Mouse (Mus musculus) brown adipose tissue, adult 24 weeks (tissue): ENCODE results near the gene Gm21119. TPM values are rescaled to one million over a fixed set of nuclear protein-coding genes. Genes with fewer than 3 reads are reported as not detected.
"Not testable (repeated sequence)": the region's sequence is repeated elsewhere in the genome, so short reads cannot be mapped to it uniquely, and the experiment has no call there.

Experiments
- H3K27ac ChIP-seq: fragments of 200-500 bp; replicated peaks from 2 replicates; pipeline ENCODE4 v1.5.1; 2012; ENCODE audit warnings: low read depth, mild to moderate bottlenecking, low read length
- H3K4me1 ChIP-seq: fragments of 200-500 bp; 2 replicates; pipeline ENCODE4 v1.6.1; 2012; ENCODE audit warnings: low read length, mixed read lengths; ENCODE audit not compliant: control insufficient read depth, insufficient read depth, insufficient read length
- H3K4me3 ChIP-seq: fragments of 200-500 bp; 2 replicates; pipeline ENCODE4 v1.5.1; 2012; ENCODE audit warnings: low read depth, mild to moderate bottlenecking, low read length, moderate library complexity; ENCODE audit not compliant: insufficient read depth
- polyA plus RNA-seq: library from polyadenylated mRNA; stranded (reverse); fragments of >200 nt; gene quantifications from 2 replicates; pipeline ENCODE4 v1.2.4, GENCODE M21; 2012; ENCODE audit not compliant: missing spikeins, insufficient read depth, insufficient read length

Gene Gm21119
- polyA plus RNA-seq, 1 experiment: not detected

DNA sequence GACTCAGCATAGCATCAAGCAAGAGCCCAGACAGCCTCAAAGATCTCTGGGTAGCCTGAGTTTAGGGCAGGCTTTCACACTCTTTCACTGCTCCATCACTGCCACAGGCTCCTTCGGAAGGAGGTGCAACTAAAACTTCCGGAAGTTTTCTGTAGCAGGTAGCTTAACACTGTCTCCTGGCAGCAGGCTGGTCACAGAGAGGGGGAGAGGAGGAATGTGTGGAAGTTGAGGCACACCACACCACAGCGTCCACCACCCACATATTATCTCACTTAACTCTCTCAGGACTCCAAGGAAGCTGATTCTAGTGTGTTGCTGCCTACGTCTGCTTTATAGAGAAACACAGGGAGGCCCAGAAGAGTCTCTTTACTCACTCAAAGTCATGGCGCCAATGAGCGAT, 15.4 kb upstream of the Gm21119 start:
- not testable (repeated sequence) for H3K27ac ChIP-seq, H3K4me1 ChIP-seq, H3K4me3 ChIP-seq

GRCm38 (mm10) chr8:20610856-20611255, 3.9 kb upstream of the Gm21119 start:
- not testable (repeated sequence) for H3K27ac ChIP-seq, H3K4me1 ChIP-seq, H3K4me3 ChIP-seq

- not testable (repeated sequence) for H3K4me3 ChIP-seq, H3K27ac ChIP-seq, H3K4me1 ChIP-seq
Observed at GRCm38 (mm10) chr8:20612721-20613120, 2.0 kb upstream of the Gm21119 start.

DNA sequence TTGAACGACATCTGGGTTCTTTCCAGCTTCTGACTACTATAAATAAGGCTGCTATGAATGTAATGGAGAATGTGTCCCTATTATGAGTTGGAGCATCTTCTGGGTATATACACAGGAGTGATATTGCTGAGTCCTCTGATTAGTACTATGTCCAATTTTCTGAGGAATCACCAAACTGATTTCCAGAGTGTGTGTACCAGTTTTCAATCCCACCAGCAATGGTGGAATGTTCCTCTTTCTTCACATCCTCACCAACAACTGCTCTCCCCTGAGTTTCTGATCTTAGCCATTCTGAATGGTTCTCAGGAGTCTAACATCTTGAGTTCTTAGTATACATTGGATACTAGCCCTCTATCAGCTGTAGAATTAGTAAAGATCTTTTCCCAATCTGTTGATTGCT, 16.0 kb downstream of the Gm21119 start:
- not testable (repeated sequence) for H3K27ac ChIP-seq, H3K4me1 ChIP-seq, H3K4me3 ChIP-seq

GRCm38 (mm10) chr8:20637931-20638330, 23.2 kb downstream of the Gm21119 start:
- H3K27ac ChIP-seq, H3K4me3 ChIP-seq, H3K4me1 ChIP-seq: not testable (repeated sequence)

DNA sequence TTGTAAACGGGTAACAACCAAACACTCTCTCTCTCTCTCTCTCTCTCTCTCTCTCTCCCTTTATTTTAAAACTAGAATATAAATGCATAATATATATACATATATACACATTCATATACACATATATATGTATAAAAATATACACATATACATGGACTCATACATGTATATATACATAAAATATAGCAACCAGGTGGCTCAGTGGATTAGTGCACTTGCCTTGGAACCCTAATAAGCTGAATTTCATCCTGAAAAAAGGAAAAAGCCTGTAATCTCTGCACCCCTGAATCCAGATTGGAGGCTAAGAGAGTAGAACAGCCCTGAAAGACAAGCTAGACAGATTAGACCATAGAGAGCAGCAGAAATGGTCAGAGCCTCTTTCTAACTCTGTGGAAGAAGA, 28.8 kb downstream of the Gm21119 start:
- not testable (repeated sequence) for H3K4me1 ChIP-seq, H3K27ac ChIP-seq, H3K4me3 ChIP-seq

GRCm38 (mm10) chr8:20652976-20653375, 38.3 kb downstream of the Gm21119 start:
- not testable (repeated sequence) for H3K4me1 ChIP-seq, H3K4me3 ChIP-seq, H3K27ac ChIP-seq

- H3K4me1 ChIP-seq, H3K27ac ChIP-seq, H3K4me3 ChIP-seq: not testable (repeated sequence)
Observed at GRCm38 (mm10) chr8:20678418-20678817, 63.7 kb downstream of the Gm21119 start.
